Mouse (Mus musculus): ENCODE results near the gene Slfnl1. TPM values are rescaled to one million over a fixed set of nuclear protein-coding genes. Genes with fewer than 3 reads are reported as not detected.

Slfnl1 gene
- polyA plus RNA-seq, 1 experiment from 2014 or later = not detected

DNA sequence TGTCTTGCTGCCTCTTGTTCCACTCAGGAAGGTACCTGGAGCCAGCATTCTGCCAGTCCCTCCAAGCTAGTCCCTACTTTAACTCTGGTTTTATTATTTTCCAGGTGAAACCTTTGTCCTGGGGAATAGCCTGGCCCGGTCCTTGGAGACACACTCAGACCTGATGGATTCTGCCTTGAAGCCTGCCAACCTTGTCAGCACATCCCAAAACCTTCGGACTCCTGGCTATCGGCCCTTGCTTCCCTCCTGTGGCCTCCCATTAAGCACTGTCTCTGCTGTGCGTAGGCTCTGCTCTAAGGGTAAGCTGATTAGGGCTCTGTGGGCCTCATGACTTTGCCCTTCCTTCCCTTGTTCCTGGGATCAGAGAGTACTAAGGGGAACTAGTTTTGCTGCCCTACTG is 9.7 kb upstream of the Slfnl1 start:
- Histone ChIP-seq H3K36me3 (ENCODE audit: control insufficient read depth, insufficient read depth, low read length) (peaks cover 8% of the 10 kb centered on the region), H3K4me1 (ENCODE audit: control insufficient read depth, insufficient read depth, low read length) (no peaks in the 10 kb centered on the region), H3K4me3 (ENCODE audit: low read depth, low read length) (no peak overlapping the region), H3K4me2 (ENCODE audit: low read depth) (no peak overlapping the region), H3K27ac (ENCODE audit: low read depth, low read length) (no peak overlapping the region), H3K9ac (ENCODE audit: low read length) (no peak overlapping the region), H3K9me3 (ENCODE audit: control insufficient read depth, low read length) (no peaks in the 10 kb centered on the region), H3K27me3 (ENCODE audit: control insufficient read depth, insufficient read depth, low read length) (no peaks in the 10 kb centered on the region)
- DNase-seq (ENCODE audit: low spot score) (no peak), ATAC-seq (ENCODE audit: insufficient read depth, low FRiP score, low TSS enrichment) (no peak)
- 94% methylated on average over 4 of the region's 4 CpGs for WGBS

DNA sequence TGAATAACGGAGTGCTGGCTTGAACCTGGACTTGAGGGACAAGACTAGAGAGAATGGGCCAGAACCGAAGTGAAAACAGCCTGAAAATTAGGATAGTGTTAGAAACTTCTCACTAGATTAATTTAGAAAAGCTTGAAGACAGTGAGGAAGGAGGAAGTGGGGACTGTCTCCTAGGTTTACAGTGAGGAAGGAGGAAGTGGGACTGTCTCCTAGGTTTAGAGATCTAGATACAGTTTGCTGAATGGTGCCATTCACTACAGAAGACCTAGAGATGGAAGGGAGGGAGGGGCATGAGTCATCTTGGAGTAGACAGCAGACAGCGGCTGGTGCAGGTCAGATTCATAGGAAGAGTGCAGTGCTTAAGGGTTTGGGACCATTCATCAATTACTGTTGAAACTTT is 8.9 kb upstream of the Slfnl1 start:
- ATAC-seq (ENCODE audit: insufficient read depth, low FRiP score, low TSS enrichment) (no peak), DNase-seq (ENCODE audit: low spot score) (no peak)
- Histone ChIP-seq H3K27ac (ENCODE audit: low read depth, low read length) (no peak overlapping the region), H3K9ac (ENCODE audit: low read length) (no peak overlapping the region), H3K4me2 (ENCODE audit: low read depth) (no peak overlapping the region), H3K27me3 (ENCODE audit: control insufficient read depth, insufficient read depth, low read length) (no peaks in the 10 kb centered on the region), H3K4me1 (ENCODE audit: control insufficient read depth, insufficient read depth, low read length) (no peaks in the 10 kb centered on the region), H3K36me3 (ENCODE audit: control insufficient read depth, insufficient read depth, low read length) (peaks cover 8% of the 10 kb centered on the region), H3K9me3 (ENCODE audit: control insufficient read depth, low read length) (no peaks in the 10 kb centered on the region), H3K4me3 (ENCODE audit: low read depth, low read length) (no peak overlapping the region)
- WGBS = 94% methylated on average over 3 of the region's 3 CpGs

- peaks cover 16% of the 10 kb centered on the region for H3K36me3 ChIP-seq (ENCODE audit: control insufficient read depth, insufficient read depth, low read length)
- H3K4me2 ChIP-seq (ENCODE audit: low read depth) = no peak overlapping the region
- no peaks in the 10 kb centered on the region for H3K27me3 ChIP-seq (ENCODE audit: control insufficient read depth, insufficient read depth, low read length)
- H3K4me1 ChIP-seq (ENCODE audit: control insufficient read depth, insufficient read depth, low read length) = no peaks in the 10 kb centered on the region
- H3K27ac ChIP-seq (ENCODE audit: low read depth, low read length) = no peak overlapping the region
- H3K4me3 ChIP-seq (ENCODE audit: low read depth, low read length) = no peak overlapping the region
- DNase-seq (ENCODE audit: low spot score) (no peak), ATAC-seq (ENCODE audit: insufficient read depth, low FRiP score, low TSS enrichment) (no peak)
- WGBS = 88% methylated on average over 9 of the region's 9 CpGs
- H3K9ac ChIP-seq (ENCODE audit: low read length) = no peak overlapping the region
- no peaks in the 10 kb centered on the region for H3K9me3 ChIP-seq (ENCODE audit: control insufficient read depth, low read length)
Measured at GRCm38 (mm10) chr4:120528171-120528570, 3.9 kb upstream of the Slfnl1 start.

- DNase-seq (ENCODE audit: low spot score) (no peak), ATAC-seq (ENCODE audit: insufficient read depth, low FRiP score, low TSS enrichment) (no peak)
- 97% methylated on average over 10 of the region's 10 CpGs for WGBS
- H3K36me3 ChIP-seq (ENCODE audit: control insufficient read depth, insufficient read depth, low read length) = peaks cover 25% of the 10 kb centered on the region
- H3K4me1 ChIP-seq (ENCODE audit: control insufficient read depth, insufficient read depth, low read length) = no peaks in the 10 kb centered on the region
- no peak overlapping the region for H3K4me2 ChIP-seq (ENCODE audit: low read depth)
- H3K27me3 ChIP-seq (ENCODE audit: control insufficient read depth, insufficient read depth, low read length) = no peaks in the 10 kb centered on the region
- H3K9ac ChIP-seq (ENCODE audit: low read length) = no peak overlapping the region
- no peaks in the 10 kb centered on the region for H3K9me3 ChIP-seq (ENCODE audit: control insufficient read depth, low read length)
- no peak overlapping the region for H3K4me3 ChIP-seq (ENCODE audit: low read depth, low read length)
- no peak overlapping the region for H3K27ac ChIP-seq (ENCODE audit: low read depth, low read length)
Measured at GRCm38 (mm10) chr4:120538664-120539063, 6.6 kb downstream of the Slfnl1 start.

- Histone ChIP-seq H3K27ac (ENCODE audit: low read depth, low read length) (no peak overlapping the region), H3K9ac (ENCODE audit: low read length) (no peak overlapping the region), H3K27me3 (ENCODE audit: control insufficient read depth, insufficient read depth, low read length) (no peaks in the 10 kb centered on the region), H3K36me3 (ENCODE audit: control insufficient read depth, insufficient read depth, low read length) (peaks cover 23% of the 10 kb centered on the region), H3K9me3 (ENCODE audit: control insufficient read depth, low read length) (no peaks in the 10 kb centered on the region), H3K4me3 (ENCODE audit: low read depth, low read length) (no peak overlapping the region), H3K4me1 (ENCODE audit: control insufficient read depth, insufficient read depth, low read length) (no peaks in the 10 kb centered on the region), H3K4me2 (ENCODE audit: low read depth) (no peak overlapping the region)
- 85% methylated on average over 1 of the region's 1 CpGs for whole genome bisulfite sequencing
- no peak for ATAC-seq (ENCODE audit: insufficient read depth, low FRiP score, low TSS enrichment)
- no peak for DNase-seq (ENCODE audit: low spot score)
Measured at GRCm38 (mm10) chr4:120544896-120545295, 12.9 kb downstream of the Slfnl1 start.

GRCm38 (mm10) chr4:120556592-120556991 is 24.6 kb downstream of the Slfnl1 start:
- ATAC-seq (ENCODE audit: insufficient read depth, low FRiP score, low TSS enrichment) (no peak), DNase-seq (ENCODE audit: low spot score) (no peak)
- no peaks in the 10 kb centered on the region for H3K9me3 ChIP-seq (ENCODE audit: control insufficient read depth, low read length)
- no peak overlapping the region for H3K27ac ChIP-seq (ENCODE audit: low read depth, low read length)
- H3K4me3 ChIP-seq (ENCODE audit: low read depth, low read length) = no peak overlapping the region
- peaks cover 17% of the 10 kb centered on the region for H3K36me3 ChIP-seq (ENCODE audit: control insufficient read depth, insufficient read depth, low read length)
- no peaks in the 10 kb centered on the region for H3K4me1 ChIP-seq (ENCODE audit: control insufficient read depth, insufficient read depth, low read length)
- H3K4me2 ChIP-seq (ENCODE audit: low read depth) = no peak overlapping the region
- H3K27me3 ChIP-seq (ENCODE audit: control insufficient read depth, insufficient read depth, low read length) = no peaks in the 10 kb centered on the region
- H3K9ac ChIP-seq (ENCODE audit: low read length) = no peak overlapping the region
- 91% methylated on average over 6 of the region's 6 CpGs for WGBS

DNA sequence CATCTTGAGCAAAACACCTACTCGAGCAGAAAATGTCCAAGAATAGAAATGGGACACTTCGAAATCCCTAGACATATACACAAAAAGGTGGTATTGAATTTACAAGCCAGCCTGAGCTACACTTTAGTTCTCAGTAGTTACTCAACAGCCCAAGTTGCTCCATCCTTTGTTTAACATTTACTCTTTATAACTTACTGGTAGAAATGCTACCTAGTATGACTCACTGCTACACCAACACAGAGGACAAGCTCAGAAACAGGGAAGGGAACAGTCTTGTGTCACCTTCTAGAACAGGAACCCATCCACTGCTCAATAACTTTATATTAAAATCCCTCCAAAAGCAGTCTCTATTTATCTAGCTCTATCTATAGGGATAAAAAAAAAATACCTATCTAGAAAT is 33.7 kb downstream of the Slfnl1 start:
- H3K4me3 ChIP-seq (ENCODE audit: low read depth, low read length) = no peak overlapping the region
- H3K4me2 ChIP-seq (ENCODE audit: low read depth) = no peak overlapping the region
- no peaks in the 10 kb centered on the region for H3K27me3 ChIP-seq (ENCODE audit: control insufficient read depth, insufficient read depth, low read length)
- peaks cover 8% of the 10 kb centered on the region for H3K36me3 ChIP-seq (ENCODE audit: control insufficient read depth, insufficient read depth, low read length)
- no peak overlapping the region for H3K9ac ChIP-seq (ENCODE audit: low read length)
- H3K4me1 ChIP-seq (ENCODE audit: control insufficient read depth, insufficient read depth, low read length) = peaks cover 17% of the 10 kb centered on the region
- no peaks in the 10 kb centered on the region for H3K9me3 ChIP-seq (ENCODE audit: control insufficient read depth, low read length)
- H3K27ac ChIP-seq (ENCODE audit: low read depth, low read length) = no peak overlapping the region
- ATAC-seq (ENCODE audit: insufficient read depth, low FRiP score, low TSS enrichment) (no peak), DNase-seq (ENCODE audit: low spot score) (no peak)
- 78% methylated on average over 2 of the region's 2 CpGs for WGBS

- ATAC-seq (ENCODE audit: insufficient read depth, low FRiP score, low TSS enrichment) (no peak), DNase-seq (ENCODE audit: low spot score) (no peak)
- 0 out of 2 replicates have a peak overlapping the region, but pooled peaks have one; percentile 2 for H3K9ac ChIP-seq (ENCODE audit: low read length)
- no peak overlapping the region for H3K27ac ChIP-seq (ENCODE audit: low read depth, low read length)
- H3K36me3 ChIP-seq (ENCODE audit: control insufficient read depth, insufficient read depth, low read length) = peaks cover 5% of the 10 kb centered on the region; the same call in 1 of the 2 replicates
- H3K9me3 ChIP-seq (ENCODE audit: control insufficient read depth, low read length) = no peaks in the 10 kb centered on the region
- peaks cover 17% of the 10 kb centered on the region for H3K4me1 ChIP-seq (ENCODE audit: control insufficient read depth, insufficient read depth, low read length)
- WGBS = 53% methylated on average over 5 of the region's 5 CpGs
- no peaks in the 10 kb centered on the region for H3K27me3 ChIP-seq (ENCODE audit: control insufficient read depth, insufficient read depth, low read length)
- 0 out of 2 replicates have a peak overlapping the region, but pooled peaks have one; percentile 13 for H3K4me2 ChIP-seq (ENCODE audit: low read depth)
- H3K4me3 ChIP-seq (ENCODE audit: low read depth, low read length) = no peak overlapping the region
Measured at GRCm38 (mm10) chr4:120568005-120568404, 36.0 kb downstream of the Slfnl1 start.

GRCm38 (mm10) chr4:120569025-120569424 is 37.0 kb downstream of the Slfnl1 start:
- peaks cover 2% of the 10 kb centered on the region; the same call in 1 of the 2 replicates for H3K36me3 ChIP-seq (ENCODE audit: control insufficient read depth, insufficient read depth, low read length)
- peak overlapping the region; percentile 66 for H3K4me3 ChIP-seq (ENCODE audit: low read depth, low read length)
- 4% methylated on average over 4 of the region's 4 CpGs for WGBS
- H3K9ac ChIP-seq (ENCODE audit: low read length) = peak overlapping the region; percentile 88
- DNase-seq (ENCODE audit: low spot score) = no peak
- H3K4me2 ChIP-seq (ENCODE audit: low read depth) = peak overlapping the region; percentile 77
- H3K27ac ChIP-seq (ENCODE audit: low read depth, low read length) = no peak overlapping the region
- no peaks in the 10 kb centered on the region for H3K9me3 ChIP-seq (ENCODE audit: control insufficient read depth, low read length)
- H3K27me3 ChIP-seq (ENCODE audit: control insufficient read depth, insufficient read depth, low read length) = no peaks in the 10 kb centered on the region
- H3K4me1 ChIP-seq (ENCODE audit: control insufficient read depth, insufficient read depth, low read length) = peaks cover 17% of the 10 kb centered on the region
- no peak for ATAC-seq (ENCODE audit: insufficient read depth, low FRiP score, low TSS enrichment)
